Mouse (Mus musculus): ENCODE results near the gene Ccdc83. TPM values are rescaled to one million over a fixed set of nuclear protein-coding genes. Genes with fewer than 3 reads are reported as not detected.

Gene Ccdc83
- polyA plus RNA-seq (2014; fragmentation: Nextera tagmentation; extraction: Ambion mirVana), result not detected in 2 replicates

DNA sequence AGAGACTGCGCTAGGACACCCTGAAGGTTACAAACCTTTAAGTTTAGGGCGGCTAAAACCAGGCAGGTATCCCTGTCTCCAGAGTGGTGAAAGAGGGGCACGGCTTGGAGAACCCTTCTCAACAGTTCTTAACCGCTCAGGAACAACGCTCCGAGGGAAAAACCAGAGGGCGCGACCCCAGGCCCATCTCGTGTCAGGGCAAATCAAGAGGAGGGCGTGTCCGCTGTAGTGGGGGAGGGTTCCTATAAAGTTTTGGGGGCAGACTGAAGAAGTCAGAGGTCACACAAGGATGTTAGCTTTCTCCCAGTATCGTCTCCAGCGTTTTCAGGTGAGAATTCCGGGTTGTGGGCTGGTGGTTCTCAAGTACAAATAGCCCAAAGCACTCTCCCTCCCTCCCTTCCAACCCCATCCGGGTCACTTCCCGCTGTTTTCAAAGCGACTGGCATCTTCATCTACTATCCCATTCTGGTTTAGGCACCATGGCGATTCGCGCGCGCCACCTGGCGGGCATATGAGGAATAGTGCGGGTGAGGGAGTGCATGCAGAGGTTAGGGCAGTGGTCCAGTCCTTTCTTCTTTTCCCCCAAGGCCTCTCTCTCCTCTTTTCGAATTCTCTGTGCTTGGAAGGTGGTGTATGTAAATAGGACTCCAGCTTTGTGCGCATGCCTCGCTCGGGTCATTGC, at the start of gene Ccdc83:
Gene Ccdc83, minus strand, starts transcription at position 489 of the 682 bp plus-strand sequence.
- DNase-seq (ENCODE audit: low spot score) (peak; percentile 88), ATAC-seq (replicated peaks; ENCODE audit: low FRiP score) (peak; percentile 91)
- Histone ChIP-seq H3K36me3 (ENCODE audit: control insufficient read depth, insufficient read depth, low read length) (no peaks in the 10 kb centered on the region), H3K4me1 (replicated peaks; ENCODE audit: control insufficient read depth, insufficient read depth, low read length) (peaks cover 5% of the 10 kb centered on the region; the same call in 1 of the 2 replicates), H3K9me3 (ENCODE audit: control insufficient read depth, low read length) (no peaks in the 10 kb centered on the region), H3K4me2 (ENCODE audit: low read depth, low read length, severe bottlenecking) (peak within 1 kb of the TSS; percentile 43), H3K27ac (ENCODE audit: low read depth, low read length) (no peak within 1 kb of the TSS), H3K4me3 (ENCODE audit: low read depth, low read length) (peak within 1 kb of the TSS; percentile 9; the same call in 1 of the 2 replicates), H3K27me3 (ENCODE audit: control insufficient read depth, insufficient read depth, low read length) (no peaks in the 10 kb centered on the region), H3K9ac (ENCODE audit: low read length) (peak within 1 kb of the TSS; percentile 14; the same call in 1 of the 2 replicates)
- 5% methylated on average over 28 of the region's 28 CpGs for WGBS

DNA sequence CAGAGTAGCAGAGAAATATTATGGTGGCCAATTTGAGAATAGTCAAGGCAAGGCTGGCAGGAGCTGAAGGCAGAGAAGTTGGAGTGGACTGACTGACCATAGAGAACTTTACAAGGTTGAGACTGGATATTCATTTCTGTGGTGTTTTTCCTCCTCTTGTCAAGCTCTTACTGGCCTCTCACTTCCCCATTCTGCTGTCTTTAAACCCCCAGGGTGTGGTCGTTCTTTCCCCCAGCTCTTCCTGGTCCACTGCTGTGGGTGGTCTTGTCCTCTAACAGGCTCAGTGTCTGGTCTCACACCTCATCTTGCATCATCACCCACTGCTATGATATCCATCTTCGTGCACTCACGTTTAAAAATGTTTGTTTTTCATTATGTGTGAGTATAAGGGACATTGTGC, 47.8 kb upstream of the Ccdc83 start:
- Histone ChIP-seq H3K36me3 (ENCODE audit: control insufficient read depth, insufficient read depth, low read length) (no peaks in the 10 kb centered on the region), H3K4me2 (ENCODE audit: low read depth, low read length, severe bottlenecking) (no peak overlapping the region), H3K9ac (ENCODE audit: low read length) (no peak overlapping the region), H3K27me3 (ENCODE audit: control insufficient read depth, insufficient read depth, low read length) (no peaks in the 10 kb centered on the region), H3K9me3 (ENCODE audit: control insufficient read depth, low read length) (no peaks in the 10 kb centered on the region), H3K27ac (ENCODE audit: low read depth, low read length) (no peak overlapping the region), H3K4me1 (replicated peaks; ENCODE audit: control insufficient read depth, insufficient read depth, low read length) (no peaks in the 10 kb centered on the region), H3K4me3 (ENCODE audit: low read depth, low read length) (no peak overlapping the region)
- DNase-seq (ENCODE audit: low spot score) (no peak), ATAC-seq (replicated peaks; ENCODE audit: low FRiP score) (no peak)
- 77% methylated on average over 3 of the region's 3 CpGs for WGBS

DNA sequence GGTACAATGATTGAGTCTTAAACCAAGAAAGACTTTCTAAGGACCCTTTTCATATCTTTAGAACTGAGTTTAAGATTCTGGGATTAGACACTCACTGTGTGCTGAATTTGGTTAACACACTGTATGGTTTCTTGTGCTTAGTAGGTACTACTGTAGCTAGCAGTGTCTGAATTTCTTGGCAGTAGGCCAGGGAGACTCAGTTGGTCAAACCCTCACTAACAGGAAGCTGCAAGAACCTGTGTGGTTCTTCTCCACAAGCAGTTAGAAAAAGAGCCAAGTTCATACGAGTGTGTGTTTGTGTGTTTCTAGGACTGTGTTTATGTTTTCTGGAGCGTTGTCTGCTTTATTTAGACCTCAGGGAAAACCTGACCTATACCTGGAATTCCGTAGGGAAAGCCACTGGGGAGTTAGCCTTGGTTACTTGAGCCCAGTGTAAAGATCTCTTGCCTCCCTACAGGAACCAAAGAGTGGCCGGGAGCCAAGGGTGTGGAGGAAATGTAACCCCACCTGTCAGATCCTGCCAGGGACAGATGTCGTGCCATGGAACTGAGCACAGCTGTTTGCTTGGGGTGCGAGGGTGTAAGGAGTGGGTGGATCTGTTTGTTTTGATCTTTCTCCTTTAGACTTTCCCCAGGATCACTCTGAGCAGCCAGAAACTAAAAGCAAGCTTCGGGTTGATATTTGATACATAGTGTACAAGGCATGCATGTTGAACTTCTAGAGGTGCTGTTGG, 46.7 kb upstream of the Ccdc83 start:
- DNase-seq (ENCODE audit: low spot score) (no peak), ATAC-seq (replicated peaks; ENCODE audit: low FRiP score) (no peak)
- H3K36me3 ChIP-seq (ENCODE audit: control insufficient read depth, insufficient read depth, low read length), result no peaks in the 10 kb centered on the region
- H3K4me3 ChIP-seq (ENCODE audit: low read depth, low read length), result no peak overlapping the region
- no peak overlapping the region for H3K9ac ChIP-seq (ENCODE audit: low read length)
- H3K4me2 ChIP-seq (ENCODE audit: low read depth, low read length, severe bottlenecking), result no peak overlapping the region
- WGBS, result 79% methylated on average over 7 of the region's 7 CpGs
- no peaks in the 10 kb centered on the region for H3K27me3 ChIP-seq (ENCODE audit: control insufficient read depth, insufficient read depth, low read length)
- no peak overlapping the region for H3K27ac ChIP-seq (ENCODE audit: low read depth, low read length)
- H3K9me3 ChIP-seq (ENCODE audit: control insufficient read depth, low read length), result no peaks in the 10 kb centered on the region
- no peaks in the 10 kb centered on the region for H3K4me1 ChIP-seq (replicated peaks; ENCODE audit: control insufficient read depth, insufficient read depth, low read length)

DNA sequence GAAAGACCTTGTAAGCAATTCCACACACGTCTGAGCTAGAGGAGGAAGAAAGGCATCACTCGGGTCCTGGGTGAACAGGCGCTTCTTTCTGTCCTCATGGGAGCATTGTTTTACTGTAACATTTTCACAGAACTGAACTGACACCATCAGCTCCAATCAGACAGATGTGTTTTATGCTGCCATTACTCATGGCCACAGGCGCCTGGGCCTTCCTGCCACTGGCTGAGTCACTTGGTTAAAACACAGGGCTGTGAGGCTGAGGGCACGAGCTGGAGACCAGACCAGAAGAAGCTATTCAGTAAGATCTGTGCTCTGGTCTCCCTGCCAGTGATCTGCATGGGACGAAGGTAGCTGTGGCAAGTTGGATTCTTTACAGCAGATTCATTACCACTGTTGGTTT, 42.4 kb upstream of the Ccdc83 start:
- ATAC-seq (replicated peaks; ENCODE audit: low FRiP score) (no peak), DNase-seq (ENCODE audit: low spot score) (no peak)
- H3K27ac ChIP-seq (ENCODE audit: low read depth, low read length), result no peak overlapping the region
- 76% methylated on average over 6 of the region's 6 CpGs for WGBS
- H3K4me2 ChIP-seq (ENCODE audit: low read depth, low read length, severe bottlenecking), result no peak overlapping the region
- H3K9me3 ChIP-seq (ENCODE audit: control insufficient read depth, low read length), result no peaks in the 10 kb centered on the region
- H3K27me3 ChIP-seq (ENCODE audit: control insufficient read depth, insufficient read depth, low read length), result peaks cover 5% of the 10 kb centered on the region
- H3K36me3 ChIP-seq (ENCODE audit: control insufficient read depth, insufficient read depth, low read length), result no peaks in the 10 kb centered on the region
- 0 out of 2 replicates have a peak, but pooled peaks cover 1% of the 10 kb centered on the region for H3K4me1 ChIP-seq (replicated peaks; ENCODE audit: control insufficient read depth, insufficient read depth, low read length)
- H3K9ac ChIP-seq (ENCODE audit: low read length), result no peak overlapping the region
- H3K4me3 ChIP-seq (ENCODE audit: low read depth, low read length), result no peak overlapping the region

DNA sequence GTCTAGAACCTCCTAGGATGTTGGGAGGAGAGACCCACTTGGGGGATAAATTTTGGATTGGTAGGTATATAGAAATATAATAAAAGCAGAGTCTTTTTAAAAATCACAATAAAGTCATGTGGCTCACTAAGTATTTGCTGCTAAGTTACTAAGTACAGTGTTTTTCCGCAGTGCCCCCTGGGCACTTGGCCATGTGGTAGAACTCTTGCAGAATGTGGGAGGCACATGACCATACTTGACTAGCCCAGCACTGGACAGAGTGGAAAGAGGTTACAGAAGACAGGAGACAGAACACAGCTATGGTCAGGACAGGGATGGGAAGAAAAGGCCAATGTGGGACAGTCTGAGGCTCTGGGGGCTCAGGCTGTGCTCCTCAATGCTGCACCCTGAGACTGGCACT, 41.4 kb upstream of the Ccdc83 start:
- Histone ChIP-seq H3K9ac (ENCODE audit: low read length) (no peak overlapping the region), H3K27me3 (ENCODE audit: control insufficient read depth, insufficient read depth, low read length) (peaks cover 13% of the 10 kb centered on the region), H3K4me1 (replicated peaks; ENCODE audit: control insufficient read depth, insufficient read depth, low read length) (peaks cover 5% of the 10 kb centered on the region; the same call in 1 of the 2 replicates), H3K4me3 (ENCODE audit: low read depth, low read length) (no peak overlapping the region), H3K4me2 (ENCODE audit: low read depth, low read length, severe bottlenecking) (no peak overlapping the region), H3K36me3 (ENCODE audit: control insufficient read depth, insufficient read depth, low read length) (no peaks in the 10 kb centered on the region), H3K27ac (ENCODE audit: low read depth, low read length) (no peak overlapping the region), H3K9me3 (ENCODE audit: control insufficient read depth, low read length) (no peaks in the 10 kb centered on the region)
- ATAC-seq (replicated peaks; ENCODE audit: low FRiP score) (no peak), DNase-seq (ENCODE audit: low spot score) (no peak)
- WGBS, result 95% methylated on average over 1 of the region's 1 CpGs

DNA sequence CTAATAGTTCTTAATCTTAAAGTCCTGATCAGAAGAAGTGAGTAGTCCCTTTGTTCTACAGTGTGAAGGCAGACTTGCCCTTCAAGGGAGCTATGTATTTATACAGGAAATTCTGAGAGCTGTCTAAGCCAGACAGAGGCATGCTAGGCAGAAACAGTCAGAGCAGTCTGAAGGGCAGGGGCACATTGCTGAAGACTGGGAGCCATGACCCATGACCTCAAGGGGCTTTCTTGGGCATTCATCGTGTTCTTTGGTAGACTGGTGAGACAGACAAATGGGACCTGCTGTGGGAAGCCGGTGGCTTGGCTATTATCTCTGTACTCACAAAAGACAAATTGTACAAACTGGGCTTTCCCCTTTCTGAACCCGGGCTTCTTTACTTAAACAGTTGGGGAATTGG, 40.5 kb upstream of the Ccdc83 start:
- peaks cover 5% of the 10 kb centered on the region; the same call in 1 of the 2 replicates for H3K4me1 ChIP-seq (replicated peaks; ENCODE audit: control insufficient read depth, insufficient read depth, low read length)
- 6% methylated on average over 3 of the region's 3 CpGs for WGBS
- no peak overlapping the region for H3K9ac ChIP-seq (ENCODE audit: low read length)
- ATAC-seq (replicated peaks; ENCODE audit: low FRiP score) (peak; percentile 55), DNase-seq (ENCODE audit: low spot score) (no peak)
- no peaks in the 10 kb centered on the region for H3K36me3 ChIP-seq (ENCODE audit: control insufficient read depth, insufficient read depth, low read length)
- H3K27me3 ChIP-seq (ENCODE audit: control insufficient read depth, insufficient read depth, low read length), result peaks cover 13% of the 10 kb centered on the region
- H3K4me2 ChIP-seq (ENCODE audit: low read depth, low read length, severe bottlenecking), result no peak overlapping the region
- no peak overlapping the region for H3K4me3 ChIP-seq (ENCODE audit: low read depth, low read length)
- H3K9me3 ChIP-seq (ENCODE audit: control insufficient read depth, low read length), result no peaks in the 10 kb centered on the region
- no peak overlapping the region for H3K27ac ChIP-seq (ENCODE audit: low read depth, low read length)

- H3K4me3 ChIP-seq (ENCODE audit: low read depth, low read length), result peak overlapping the region; percentile 54
- ATAC-seq (replicated peaks; ENCODE audit: low FRiP score), result peak; percentile 40; the same call in 1 of the 2 replicates
- peaks cover 13% of the 10 kb centered on the region for H3K27me3 ChIP-seq (ENCODE audit: control insufficient read depth, insufficient read depth, low read length)
Measured at GRCm38 (mm10) chr7:90302647-90303552, 37.3 kb upstream of the Ccdc83 start.

More at GRCm38 (mm10) chr7:90302647-90303552, 37.3 kb upstream of the Ccdc83 start:
- Histone ChIP-seq H3K9ac (ENCODE audit: low read length) (peak overlapping the region; percentile 62), H3K9me3 (ENCODE audit: control insufficient read depth, low read length) (no peaks in the 10 kb centered on the region), H3K27ac (ENCODE audit: low read depth, low read length) (no peak overlapping the region), H3K4me1 (replicated peaks; ENCODE audit: control insufficient read depth, insufficient read depth, low read length) (peaks cover 5% of the 10 kb centered on the region; the same call in 1 of the 2 replicates), H3K4me2 (ENCODE audit: low read depth, low read length, severe bottlenecking) (peak overlapping the region; percentile 96), H3K36me3 (ENCODE audit: control insufficient read depth, insufficient read depth, low read length) (no peaks in the 10 kb centered on the region)
- DNase-seq (ENCODE audit: low spot score), result peak; percentile 51
- WGBS, result 4% methylated on average over 27 of the region's 27 CpGs

All from forebrain, embryonic 11.5 days (tissue).